Mouse (Mus musculus): Measurements from ENCODE around the gene Hspe1.

DNA sequence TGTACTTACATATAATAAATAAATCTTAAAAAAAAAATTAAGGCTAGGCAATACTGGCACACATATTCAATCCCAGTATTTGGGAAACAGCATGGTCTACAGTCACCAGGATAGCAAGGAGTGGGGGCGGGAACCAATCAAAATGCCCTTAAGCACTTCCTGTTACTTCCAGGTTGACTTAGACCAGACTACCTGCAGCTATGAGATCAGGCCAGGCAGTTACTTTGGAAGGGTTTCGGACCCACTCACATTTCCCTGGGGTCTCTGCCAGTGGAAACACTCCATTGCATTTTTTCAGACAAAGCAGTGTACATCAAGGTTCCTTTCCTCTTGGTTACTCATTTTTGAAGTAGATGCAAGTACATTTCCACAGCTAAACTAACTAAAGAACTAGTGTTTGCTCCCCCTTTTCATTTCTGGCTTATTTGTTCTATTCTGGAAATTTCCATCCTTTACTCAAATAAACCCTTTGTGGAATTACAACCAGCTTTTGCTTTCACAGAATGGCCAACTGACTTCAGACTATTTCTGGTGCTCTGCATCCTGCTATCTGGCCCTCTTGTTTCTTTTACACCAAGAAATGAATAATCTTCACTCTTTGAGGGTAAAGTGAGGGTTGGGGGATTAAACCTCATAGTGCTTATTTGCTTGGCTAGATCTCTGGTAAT lies 10.9 kb upstream of the Hspe1 start:
- TF ChIP-seq ZKSCAN1 (IDR thresholded peaks at IDR 0.05; ENCODE audit: borderline replicate concordance, low read depth, low read length) (no peak), CTCF (conservative IDR thresholded peaks at IDR 0.05 in 1 of 2, IDR thresholded peaks at IDR 0.05 in 1 of 2; ENCODE audit: low read depth in 2 of 2, low read length in 2 of 2) (no peak), TBP (conservative IDR thresholded peaks at IDR 0.05; ENCODE audit: low read depth, low read length) (no peak)
